Mouse (Mus musculus) hematopoietic stem cell, adult 5-6 weeks (primary cell): ENCODE results near the gene Cog5. TPM values are rescaled to one million over a fixed set of nuclear protein-coding genes. Genes with fewer than 3 reads are reported as not detected.
A peak's percentile ranks its signal among the peaks of the same experiment; 100 is the strongest.
"Not testable (repeated sequence)": the region's sequence is repeated elsewhere in the genome, so short reads cannot be mapped to it uniquely, and the experiment has no call there.

Source experiments
- ATAC-seq, 2 experiments: fragments of 125-278 bp in 1 of 2; replicated peaks in 1 of 2; 2 replicates each; pipeline ENCODE4 v1.8.0; 2016 to 2017; ENCODE audit warnings: inconsistent platforms in 2 of 2, mild to moderate bottlenecking in 2 of 2, moderate number of reproducible peaks in 2 of 2, low read depth in 1 of 2, moderate TSS enrichment in 1 of 2; ENCODE audit not compliant: low FRiP score in 2 of 2, poor library complexity in 2 of 2, severe bottlenecking in 2 of 2, insufficient read depth in 1 of 2, low TSS enrichment in 1 of 2
- total RNA-seq: library from RNA; stranded (forward); fragments of 172-1452, 232-1000 nt; gene quantifications from 2 replicates; pipeline ENCODE4 v1.2.3, GENCODE M21; 2017

The Cog5 gene
- 67.2 and 78.8 TPM in 2 replicates for total RNA-seq

DNA sequence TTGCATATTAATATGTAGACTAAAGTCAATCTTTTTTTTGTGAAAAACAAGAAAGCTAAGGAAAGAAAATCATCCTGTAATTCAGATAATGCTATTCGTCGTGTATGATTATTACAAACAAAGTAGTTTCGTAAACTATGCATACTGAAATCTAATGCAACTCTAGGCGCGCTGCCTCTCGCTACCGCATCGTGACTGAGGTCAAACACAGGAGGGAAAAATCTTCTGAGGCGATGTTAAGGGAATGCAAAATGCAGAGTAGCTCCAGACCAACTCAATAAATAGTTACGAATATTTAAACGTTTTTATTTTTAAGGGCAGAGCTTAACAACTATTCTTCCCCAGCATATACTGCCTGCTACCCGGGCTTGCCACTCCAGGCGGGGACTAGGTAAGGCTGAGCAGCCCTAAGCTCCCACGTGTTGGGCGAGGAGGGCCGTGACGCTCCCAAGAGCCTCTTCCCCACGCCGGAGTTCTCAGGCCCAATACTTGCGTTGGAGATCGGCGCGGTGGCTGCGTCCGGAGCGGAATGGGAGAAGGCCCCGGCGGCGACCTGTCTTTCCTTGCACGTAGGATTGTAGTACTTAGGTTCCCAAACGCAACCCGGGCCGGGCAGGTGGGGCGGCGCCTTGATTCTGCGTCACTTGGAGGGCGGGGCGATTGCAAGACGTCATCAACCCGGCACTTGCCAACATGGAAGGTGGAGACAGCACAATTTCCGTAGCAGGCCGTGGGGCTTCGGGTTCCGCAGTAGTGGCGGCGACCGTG, at the start of gene Cog5, which contains the start of gene Dus4l:
Gene Cog5, plus strand, starts transcription at position 673 of the 768 bp plus-strand sequence.
Gene Dus4l, minus strand, starts transcription at position 630 of the 768 bp plus-strand sequence.
- peak; percentile 96 to 97 for ATAC-seq

DNA sequence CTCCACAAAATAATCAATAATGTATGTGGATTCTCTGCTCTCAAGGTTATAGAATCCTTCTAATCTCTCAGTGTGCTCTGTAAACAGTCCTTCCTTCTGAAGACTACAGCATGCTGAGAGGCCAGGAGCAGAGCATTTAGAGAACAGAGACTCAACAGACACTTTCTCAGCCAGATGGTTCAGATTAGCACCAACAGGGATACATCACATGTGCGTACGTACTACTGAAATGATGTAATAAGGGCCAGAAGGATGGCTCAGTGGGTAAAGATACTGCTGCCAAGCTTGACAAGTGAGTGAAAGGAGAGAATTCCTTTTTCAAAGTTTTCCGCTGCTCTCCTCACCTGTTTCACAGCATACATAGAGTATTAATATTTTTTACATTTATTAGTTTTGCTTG, 49.8 kb upstream of the Cog5 start:
- ATAC-seq = no peak

DNA sequence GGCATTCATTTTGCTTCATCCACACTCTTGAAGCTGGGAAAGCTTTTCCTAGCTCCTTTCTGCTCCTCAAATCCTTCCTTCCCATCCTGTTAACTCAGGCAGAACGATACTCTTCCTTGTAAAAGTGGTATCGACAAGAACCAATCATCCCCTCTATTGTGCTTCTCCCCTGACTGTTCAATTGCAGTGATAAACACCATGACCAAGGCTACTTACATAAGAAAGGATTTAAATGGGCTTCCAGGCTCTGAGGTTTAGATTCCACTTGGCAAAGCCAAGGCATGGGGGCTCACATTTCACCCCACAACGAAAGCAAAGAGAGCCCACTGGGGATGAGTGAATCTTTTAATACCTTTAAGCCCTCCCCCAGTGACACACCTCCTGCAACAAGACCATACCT, 46.5 kb upstream of the Cog5 start:
- ATAC-seq = no peak

- no peak for ATAC-seq
Measured at GRCm38 (mm10) chr12:31613353-31613752, 41.3 kb upstream of the Cog5 start.

DNA sequence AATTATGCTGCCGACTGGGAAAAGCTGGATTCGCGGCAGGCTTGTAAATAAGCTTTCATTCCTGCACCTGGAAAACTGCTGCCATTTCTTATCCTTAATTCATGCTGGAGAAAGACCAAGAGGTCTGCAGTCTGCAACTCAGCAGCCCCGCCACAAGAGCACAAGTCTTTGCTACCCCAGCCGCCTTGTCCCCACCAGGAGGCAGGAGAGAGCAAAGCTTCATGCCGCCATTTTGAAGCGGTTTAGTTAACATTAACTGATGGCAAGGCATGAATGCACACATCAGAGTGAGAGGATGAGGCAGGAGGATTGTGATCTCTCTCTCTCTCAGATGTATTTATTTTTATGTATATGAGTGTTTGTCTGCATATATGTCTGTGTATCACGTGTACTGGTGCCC, 34.6 kb upstream of the Cog5 start:
- ATAC-seq = no peak

DNA sequence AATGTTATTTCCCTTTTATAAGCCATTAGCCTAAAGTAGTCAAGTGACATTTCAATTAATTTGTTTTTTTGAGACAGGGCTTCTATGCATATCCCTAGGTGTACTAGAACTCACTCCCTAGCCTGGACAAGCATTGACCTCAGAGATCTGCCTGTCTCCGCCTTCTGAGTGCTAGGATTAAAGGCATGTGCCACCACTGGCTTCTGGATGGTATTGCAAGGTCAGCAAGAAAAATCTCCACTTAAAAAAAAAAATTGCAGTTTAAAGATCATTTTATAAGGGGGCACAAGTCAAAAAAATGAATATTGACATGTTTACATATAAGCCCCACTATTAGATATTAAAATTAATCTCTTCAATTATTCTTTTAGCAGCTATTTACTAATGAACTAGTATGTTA, 29.7 kb upstream of the Cog5 start:
- no peak for ATAC-seq

DNA sequence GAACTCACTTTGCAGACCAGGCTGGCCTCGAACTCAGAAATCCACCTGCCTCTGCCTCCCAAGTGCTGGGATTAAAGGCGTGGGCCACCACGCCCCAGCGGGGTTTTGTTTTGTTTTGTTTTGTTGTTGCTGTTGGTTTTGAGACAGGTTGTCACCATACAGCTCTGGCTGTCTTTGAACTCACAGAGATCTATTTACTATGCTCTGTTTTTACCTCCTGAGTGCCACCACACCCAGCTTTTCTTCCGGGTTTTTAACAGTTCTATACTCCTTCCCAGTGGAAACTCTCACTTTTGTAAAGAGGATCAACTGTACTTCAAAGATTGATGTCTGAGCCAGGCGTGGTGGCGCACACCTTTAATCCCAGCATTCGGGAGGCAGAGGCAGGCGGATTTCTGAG, 26.3 kb upstream of the Cog5 start:
- ATAC-seq = not testable (repeated sequence)

DNA sequence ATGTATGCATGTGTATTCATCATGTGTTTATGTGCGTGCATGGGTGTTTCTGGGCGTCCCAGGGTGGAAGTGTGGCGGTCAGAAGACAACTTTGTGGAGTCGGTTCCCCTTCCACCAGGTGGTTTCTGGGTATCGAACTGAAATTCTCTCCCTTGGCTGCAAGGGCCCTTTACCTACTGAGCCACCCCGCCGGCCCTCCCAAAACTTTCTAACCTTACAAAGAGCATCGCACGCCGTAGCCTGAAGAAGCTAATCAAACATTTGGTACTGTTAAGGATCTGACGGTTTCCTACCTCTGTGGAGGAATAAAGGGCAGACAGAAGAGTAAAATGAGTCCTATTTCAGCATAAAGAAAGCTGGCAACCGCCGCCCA, 20.7 kb upstream of the Cog5 start:
- ATAC-seq = peak; percentile 29 to 40; a peak in 3 of 4 replicates

- ATAC-seq = peak; percentile 75 to 83
Measured at GRCm38 (mm10) chr12:31634343-31635239, 20.1 kb upstream of the Cog5 start, which contains the start of gene Bcap29. Gene Bcap29, minus strand, starts transcription at chr12:31634658.

DNA sequence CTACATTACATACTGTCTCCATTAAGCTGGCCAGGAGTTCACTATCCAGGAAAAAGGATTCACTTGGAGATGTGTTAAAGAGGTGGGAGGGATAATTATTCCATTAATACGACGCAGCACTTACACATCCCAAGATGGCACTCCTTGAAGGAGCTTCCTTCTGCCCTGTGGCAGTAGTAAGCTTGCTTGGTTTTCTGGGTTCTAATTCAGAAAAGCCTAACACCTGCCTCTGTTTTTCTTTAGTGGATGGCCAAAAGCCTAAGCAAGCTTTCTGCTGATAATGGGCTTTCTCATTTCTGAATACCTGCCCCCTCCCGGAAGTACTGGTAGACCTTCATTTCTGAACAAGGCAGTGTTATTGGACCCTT, 19.4 kb upstream of the Cog5 start:
- no peak for ATAC-seq

GRCm38 (mm10) chr12:31653611-31654010, 1.1 kb upstream of the Cog5 start:
- ATAC-seq = no peak

GRCm38 (mm10) chr12:31654965-31655477, 352 bp downstream of the Cog5 start:
- peak; percentile 20 to 51; a peak in 3 of 4 replicates for ATAC-seq

GRCm38 (mm10) chr12:31656841-31657240, 2.2 kb downstream of the Cog5 start:
- ATAC-seq = no peak

DNA sequence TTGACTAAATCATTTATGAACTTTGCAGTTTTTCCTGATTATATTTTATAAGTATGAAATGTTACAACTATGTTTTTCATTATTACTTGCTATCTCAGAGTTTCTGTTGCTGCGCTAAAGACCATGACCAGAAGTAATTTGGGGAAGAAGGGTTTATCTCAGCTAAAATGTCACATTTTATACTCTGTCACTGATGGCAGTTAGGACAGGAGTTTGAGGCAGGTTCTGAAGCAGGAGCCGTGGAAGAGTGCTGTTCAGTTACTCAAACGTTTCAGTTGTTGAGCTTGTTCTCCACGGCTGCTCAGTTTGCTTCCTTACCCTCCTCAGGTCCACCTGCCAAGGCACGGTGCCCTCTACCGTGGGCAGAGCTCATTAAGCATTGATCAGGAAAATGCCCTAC, 11.3 kb downstream of the Cog5 start:
- ATAC-seq = no peak

DNA sequence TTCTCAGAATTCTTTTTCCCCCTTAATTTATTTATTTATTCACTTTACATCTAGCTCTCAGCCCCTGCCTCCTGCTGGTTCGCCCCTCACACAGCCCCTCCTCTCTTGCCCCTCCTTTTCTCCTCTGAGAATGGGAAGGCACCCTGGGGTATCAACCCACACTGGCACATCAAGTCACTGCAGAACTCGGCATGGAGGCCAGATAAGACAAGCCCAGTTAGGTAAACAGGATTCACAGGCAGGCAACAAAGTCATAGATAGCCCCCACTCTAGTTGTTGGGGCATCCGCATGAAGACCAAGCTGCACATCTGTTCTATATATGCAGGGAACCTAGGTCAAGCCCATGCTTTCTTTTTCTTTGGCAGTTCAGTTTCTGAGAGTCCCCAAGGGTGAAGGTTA, 12.5 kb downstream of the Cog5 start:
- ATAC-seq = no peak

DNA sequence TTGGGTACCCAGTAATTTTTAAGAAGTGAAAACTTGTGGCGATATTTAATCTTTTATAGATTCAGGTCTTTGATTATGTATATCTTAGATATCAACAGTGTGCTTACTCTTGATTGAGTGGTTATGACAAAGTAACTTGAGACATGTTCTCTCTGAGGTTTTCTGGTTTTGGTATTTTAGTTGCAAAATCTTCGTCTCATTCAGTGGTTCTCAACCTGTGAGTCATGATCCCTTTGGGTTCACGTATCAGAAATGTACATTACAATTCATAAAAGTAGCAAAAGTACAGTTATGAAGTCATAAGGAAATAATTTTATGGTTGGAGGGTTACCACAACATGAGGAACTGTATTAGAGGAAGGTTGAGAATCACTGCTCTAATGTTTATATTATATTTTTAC, 32.0 kb downstream of the Cog5 start:
- no peak for ATAC-seq

DNA sequence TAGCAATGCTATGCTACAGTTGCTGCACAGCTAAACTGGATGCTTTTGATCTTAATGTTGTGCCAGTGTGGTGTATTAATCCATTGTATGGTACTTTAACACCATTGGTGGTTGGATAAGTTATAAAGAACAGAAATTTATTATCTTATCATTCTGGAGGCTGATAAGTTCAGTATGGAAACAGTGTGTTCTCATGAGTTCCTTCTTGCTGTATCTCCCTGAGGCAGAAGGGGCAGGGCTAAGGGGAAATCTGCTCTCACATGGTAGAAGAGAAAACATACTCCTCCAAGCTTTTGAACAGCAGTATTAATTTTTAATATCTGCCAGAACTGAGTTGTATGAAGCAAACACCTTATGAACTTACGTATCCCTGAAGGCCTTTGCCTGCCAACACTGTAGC, 38.6 kb downstream of the Cog5 start:
- ATAC-seq = no peak
